13 mouse cellular contexts compared by ENCODE assay signal in the genomic region with DNA sequence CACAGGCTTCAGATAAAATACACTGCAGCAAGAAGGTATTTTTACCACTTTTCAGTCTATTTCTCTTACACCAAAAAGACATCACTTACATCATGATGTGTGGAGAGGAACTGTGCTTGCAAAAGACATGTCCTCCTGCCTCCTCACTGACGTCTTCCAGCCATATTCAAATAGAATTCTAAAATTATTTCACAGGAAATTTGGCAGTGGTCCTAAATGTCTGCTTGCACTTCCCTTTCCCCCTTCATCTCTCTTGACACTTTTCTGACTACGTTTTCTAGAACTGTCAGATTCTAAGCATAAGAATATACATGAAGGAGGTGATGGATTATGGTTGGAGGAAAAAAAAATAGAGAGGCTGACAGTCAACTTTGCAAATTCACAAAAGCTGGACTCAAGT. TPM values are rescaled to one million over a fixed set of nuclear protein-coding genes. Genes with fewer than 3 reads are reported as not detected.
DNase-seq lines count a peak whose midpoint lies in the region; ATAC-seq and TF ChIP-seq lines count a peak whose summit lies in the region.
"Had no signal": no experiment of that assay in that cellular context is flagged by ENCODE, and none has a peak within 500 bp of the region (broad histone marks: within the 10 kb centered on the region; RNA-seq: fewer than 3 reads in every experiment).

No protein-coding gene starts in this region.

- ATAC-seq in kidney, embryonic 16.5 days (ENCODE audit: low FRiP score, low TSS enrichment) = no peak
- peak; percentile 29 for ATAC-seq in forebrain, embryonic 16.5 days
- ATAC-seq in midbrain, embryonic 15.5 days (replicated peaks) = no peak
- ATAC-seq in liver, embryonic 12.5 days = no peak
- ATAC-seq: CD4-positive, CD25-positive, alpha-beta regulatory T cell, adult 4 months had no signal

- no peaks in the 10 kb centered on the region for H3K36me3 ChIP-seq in kidney, embryonic 16.5 days (ENCODE audit: insufficient read depth, low read length)
- peaks cover 4% of the 10 kb centered on the region for H3K36me3 ChIP-seq in forebrain, embryonic 16.5 days (ENCODE audit: control insufficient read depth, insufficient read depth)
- H3K36me3 ChIP-seq in midbrain, embryonic 15.5 days (replicated peaks) = no peaks in the 10 kb centered on the region
- H3K36me3 ChIP-seq in liver, embryonic 12.5 days = no peaks in the 10 kb centered on the region

- WGBS in kidney, embryonic 16.5 days = 47% methylated on average over 2 of the region's 2 CpGs
- WGBS in forebrain, embryonic 16.5 days = 8% methylated on average over 2 of the region's 2 CpGs
- WGBS in midbrain, embryonic 15.5 days = 29% methylated on average over 2 of the region's 2 CpGs
- 26% methylated on average over 2 of the region's 2 CpGs for WGBS in liver, embryonic 12.5 days (ENCODE audit: insufficient replicate concordance)

- H3K9me3 ChIP-seq in kidney, embryonic 16.5 days (ENCODE audit: low read length) = no peaks in the 10 kb centered on the region
- H3K9me3 ChIP-seq in forebrain, embryonic 16.5 days (ENCODE audit: control insufficient read depth, low read length) = no peaks in the 10 kb centered on the region
- H3K9me3 ChIP-seq in midbrain, embryonic 15.5 days = no peaks in the 10 kb centered on the region
- no peaks in the 10 kb centered on the region for H3K9me3 ChIP-seq in liver, embryonic 12.5 days (replicated peaks)
- H3K9me3 ChIP-seq: heart, embryonic 10.5 days; limb, embryonic 13.5 days had no signal

- peaks cover 34% of the 10 kb centered on the region for H3K4me1 ChIP-seq in kidney, embryonic 16.5 days (ENCODE audit: insufficient read depth, low read length)
- H3K4me1 ChIP-seq in forebrain, embryonic 16.5 days (replicated peaks; ENCODE audit: control insufficient read depth, insufficient read depth, low read length) = peaks cover 34% of the 10 kb centered on the region
- peaks cover 55% of the 10 kb centered on the region for H3K4me1 ChIP-seq in midbrain, embryonic 15.5 days
- no peaks in the 10 kb centered on the region for H3K4me1 ChIP-seq in liver, embryonic 12.5 days

- no peaks in the 10 kb centered on the region for H3K27me3 ChIP-seq in kidney, embryonic 16.5 days (ENCODE audit: insufficient read depth, low read length)
- H3K27me3 ChIP-seq in forebrain, embryonic 16.5 days (replicated peaks; ENCODE audit: control insufficient read depth, insufficient read depth, low read length) = no peaks in the 10 kb centered on the region
- H3K27me3 ChIP-seq in midbrain, embryonic 15.5 days (replicated peaks) = no peaks in the 10 kb centered on the region
- H3K27me3 ChIP-seq in liver, embryonic 12.5 days (replicated peaks) = no peaks in the 10 kb centered on the region
- H3K27me3 ChIP-seq: limb, embryonic 13.5 days had no signal

- no peak overlapping the region for H3K4me2 ChIP-seq in kidney, embryonic 16.5 days (replicated peaks; ENCODE audit: low read depth, low read length)
- H3K4me2 ChIP-seq in forebrain, embryonic 16.5 days (ENCODE audit: low read length) = 0 out of 2 replicates have a peak overlapping the region, but pooled peaks have one; percentile 5
- H3K4me2 ChIP-seq in midbrain, embryonic 15.5 days = no peak overlapping the region
- no peak overlapping the region for H3K4me2 ChIP-seq in liver, embryonic 12.5 days
- H3K4me2 ChIP-seq: limb, embryonic 13.5 days had no signal

- H3K4me3 ChIP-seq in kidney, embryonic 16.5 days (ENCODE audit: low read length) = no peak overlapping the region
- H3K4me3 ChIP-seq in forebrain, embryonic 16.5 days (replicated peaks; ENCODE audit: low read length) = no peak overlapping the region
- H3K4me3 ChIP-seq in midbrain, embryonic 15.5 days = no peak overlapping the region
- no peak overlapping the region for H3K4me3 ChIP-seq in liver, embryonic 12.5 days
- H3K4me3 ChIP-seq: gastrocnemius, adult 2 months; heart, embryonic 10.5 days; limb, embryonic 13.5 days had no signal

- no peak for DNase-seq in kidney, postnatal 36 days
- peak; percentile 83 for DNase-seq in brain, embryonic 14.5 days (ENCODE audit: low read depth)
- DNase-seq in left cerebral cortex, adult 11 months (ENCODE audit: low spot score) = no peak
- DNase-seq: gastrocnemius, adult 2 months; layer of hippocampus, adult 9-11 months; thymus, postnatal 25 days had no signal

- TF ChIP-seq POLR2A in brain, embryonic 14.5 days (IDR thresholded peaks at IDR 0.05; ENCODE audit: borderline replicate concordance, extremely low read depth, insufficient read depth, insufficient read length, poor library complexity, severe bottlenecking) = no peak

- no peak for TF ChIP-seq CTCF in brain, embryonic 14.5 days (IDR thresholded peaks at IDR 0.05; ENCODE audit: borderline replicate concordance, extremely low read depth, insufficient read depth, insufficient read length)

- H3K27ac ChIP-seq in kidney, embryonic 16.5 days (ENCODE audit: low read length) = peak overlapping the region; percentile 36; the same call in 1 of the 2 replicates
- peak overlapping the region; percentile 87 for H3K27ac ChIP-seq in forebrain, embryonic 16.5 days (ENCODE audit: low read length)
- H3K27ac ChIP-seq in midbrain, embryonic 15.5 days = peak overlapping the region; percentile 37; the same call in 1 of the 2 replicates
- H3K27ac ChIP-seq in liver, embryonic 12.5 days = no peak overlapping the region
- H3K27ac ChIP-seq: gastrocnemius, adult 2 months; heart, embryonic 10.5 days; limb, embryonic 13.5 days had no signal

- no peak overlapping the region for H3K9ac ChIP-seq in kidney, embryonic 16.5 days (replicated peaks; ENCODE audit: low read length)
- no peak overlapping the region for H3K9ac ChIP-seq in forebrain, embryonic 16.5 days (replicated peaks; ENCODE audit: low read depth, low read length)
- H3K9ac ChIP-seq in midbrain, embryonic 15.5 days = no peak overlapping the region
- no peak overlapping the region for H3K9ac ChIP-seq in liver, embryonic 12.5 days
- H3K9ac ChIP-seq: limb, embryonic 13.5 days had no signal

RNA-seq across cellular contexts. Expression of gene Ptn, which starts 33.0 kb away (rescaled TPM):
- polyA plus RNA-seq in kidney, embryonic 16.5 days (2015; fragmentation: Nextera tagmentation; extraction: Ambion mirVana) = 338 and 342 TPM in 2 replicates
- 317 and 456 TPM in 2 replicates for polyA plus RNA-seq in brain, embryonic 14.5 days (2012; rRNA removed)
- 472 and 585 TPM in 2 replicates for polyA plus RNA-seq in forebrain, embryonic 16.5 days (2015; fragmentation: Nextera tagmentation; extraction: Ambion mirVana)
- 580 and 678 TPM in 2 replicates for polyA plus RNA-seq in midbrain, embryonic 15.5 days (2015; fragmentation: Nextera tagmentation; extraction: Ambion mirVana)
- 59.8 and 89.1 TPM in 2 replicates for polyA plus RNA-seq in liver, embryonic 12.5 days (2016; fragmentation: Nextera tagmentation; extraction: Ambion mirVana)
- polyA plus RNA-seq: CD4-positive, CD25-positive, alpha-beta regulatory T cell, adult 4 months had no signal
